Mouse (Mus musculus) CD8-positive naive resting alpha-beta T cell, adult 57 days (primary cell): ENCODE results near the gene Nvl. TPM values are rescaled to one million over a fixed set of nuclear protein-coding genes. Genes with fewer than 3 reads are reported as not detected.

Experiments
- total RNA-seq: library from RNA; stranded (reverse); gene quantifications from one replicate; pipeline ENCODE4 v1.2.4, GENCODE M21; 2023

Nvl gene
- 29.0 TPM for total RNA-seq

DNA sequence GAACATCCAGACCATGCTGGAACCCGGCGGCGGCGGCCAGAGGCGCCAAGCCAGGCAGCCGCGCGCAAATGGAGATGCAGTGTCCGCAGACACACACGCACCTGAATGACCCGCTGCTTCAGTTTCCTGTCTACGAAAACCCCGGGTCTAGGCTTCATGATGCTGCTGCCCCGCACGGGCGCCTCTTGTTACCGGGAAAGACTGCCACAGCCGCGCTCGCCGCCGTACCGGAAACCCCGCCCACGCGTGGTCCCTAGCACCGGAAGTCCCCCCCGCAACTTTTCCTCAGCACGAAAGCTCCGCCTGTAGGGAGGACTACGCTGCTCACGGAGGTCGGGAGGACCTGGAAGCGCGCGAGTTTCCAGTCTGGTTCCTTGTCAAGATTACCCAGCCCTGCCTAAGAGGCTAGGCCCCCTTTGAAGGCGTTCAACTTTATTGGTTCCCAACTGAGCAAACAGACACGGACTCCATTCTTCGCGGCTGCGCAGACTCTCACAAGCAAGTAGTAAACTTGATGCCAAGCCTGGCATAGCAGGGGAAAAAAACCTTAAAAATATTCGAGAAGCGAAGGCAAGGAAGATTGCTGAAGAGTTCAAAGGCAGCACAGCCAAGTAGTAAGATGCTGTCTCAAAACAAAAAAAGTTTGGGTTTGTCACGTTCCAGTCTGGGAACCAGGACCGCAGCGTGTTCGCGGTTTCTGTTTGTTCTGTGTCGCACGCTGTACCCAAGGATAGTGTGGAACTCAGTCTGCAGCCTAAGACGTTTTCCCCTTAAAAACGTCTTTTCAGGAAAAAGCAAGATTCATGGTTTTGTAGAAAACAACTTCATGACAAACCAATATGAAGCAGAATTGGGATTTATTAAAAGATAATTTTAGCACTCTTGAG is at the start of gene Nvl, which contains the start of gene Cnih4:
Gene Nvl, minus strand, starts transcription at position 255 of the 887 bp plus-strand sequence.
Gene Cnih4, plus strand, starts transcription at position 744 of the 887 bp plus-strand sequence.

DNA sequence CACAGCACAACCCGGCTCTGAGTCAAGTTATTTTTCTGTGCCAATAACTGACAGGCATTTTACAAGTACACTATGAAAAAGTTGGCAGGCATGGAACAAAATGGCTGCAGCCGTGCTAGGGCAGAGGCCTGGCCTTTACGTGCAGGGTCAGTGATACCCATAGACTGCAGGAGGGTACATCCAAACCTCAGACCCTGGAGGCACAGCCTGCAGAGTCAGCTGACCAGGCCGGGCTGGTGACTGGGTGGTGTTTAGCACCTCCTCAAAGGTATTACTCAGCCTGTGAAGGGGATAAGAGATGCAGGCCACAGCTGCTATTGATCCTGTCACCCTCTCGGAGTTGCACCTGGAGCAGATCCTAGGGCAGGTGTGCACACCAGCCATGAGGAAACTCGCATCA is 93.1 kb downstream of the Nvl start, which contains the start of gene 9130409I23Rik:
Gene 9130409I23Rik, plus strand, starts transcription at position 301 of the 400 bp plus-strand sequence.

Other genes with a start within 250 kb of the Nvl start
- 52.1 TPM for gene Pycr2, start 239.9 kb downstream of the Nvl start, total RNA-seq
- not detected for gene Lefty1, start 209.2 kb downstream of the Nvl start, total RNA-seq
- gene Tmem63a, start 201.9 kb downstream of the Nvl start, total RNA-seq: 53.5 TPM
- gene Ephx1, start 123.3 kb downstream of the Nvl start, total RNA-seq: 59.8 TPM
- gene 9130409I23Rik, start 93.0 kb downstream of the Nvl start, total RNA-seq: not detected
- 14.5 TPM for gene Cnih4, start 489 bp upstream of the Nvl start, total RNA-seq
- gene Wdr26, start 67.8 kb upstream of the Nvl start, total RNA-seq: 221 TPM
- not detected for gene Cnih3, start 208.4 kb upstream of the Nvl start, total RNA-seq